Mouse (Mus musculus): ENCODE measurements at regions not wholly inside any gene's neighbourhood (a gene's known extent, or its start where the extent isn't known, plus 50 kb on each side); places are given as distances from the start of the nearest gene placed in this dataset.

DNA sequence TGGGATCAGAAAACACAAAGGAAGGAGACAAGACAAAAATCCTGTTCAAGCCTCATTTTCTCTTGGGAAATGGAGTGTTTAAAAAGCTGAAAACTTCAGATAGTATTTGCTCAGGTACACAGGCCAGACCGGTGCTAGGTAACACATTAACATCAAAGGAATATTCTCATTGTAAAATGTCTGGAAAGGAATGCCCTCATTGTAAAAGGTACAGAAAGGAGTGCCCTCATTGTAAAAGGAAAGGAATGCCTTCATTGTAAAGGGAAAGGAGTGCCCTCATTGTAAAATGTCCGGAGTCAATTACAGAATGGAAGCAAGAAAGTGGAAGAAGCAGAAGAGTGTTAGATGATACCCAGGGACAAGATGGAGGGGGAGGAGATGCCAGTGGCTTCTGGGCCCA lies 2694.7 kb downstream of the Gm37988 start:
- H3K36me3 ChIP-seq (replicated peaks in 1 of 2; ENCODE audit: control insufficient read depth in 1 of 2, insufficient read depth in 1 of 2, low read length in 1 of 2): no peaks in the 10 kb centered on the region
- dilution Hi-C loops (cut with MboI; ENCODE audit: extremely low pct_ligation_motif_present, extremely low pct_unique_long_range_greater_than_20kb, low sequenced_read_pairs): no loop called here

GRCm38 (mm10) chr1:7518791-7519190 lies 2711.1 kb downstream of the Gm37988 start:
- no peaks in the 10 kb centered on the region for H3K27me3 ChIP-seq (replicated peaks)
- no peaks in the 10 kb centered on the region for H3K79me2 ChIP-seq (replicated peaks; ENCODE audit: control insufficient read depth, extremely low read depth, insufficient read depth, poor library complexity, severe bottlenecking)
- in situ Hi-C loops (cut with MboI; ENCODE audit: low pct_ligation_motif_present, low pct_unique_long_range_greater_than_20kb, low sequenced_read_pairs) (no loop called here), dilution Hi-C loops (cut with MboI; ENCODE audit: extremely low pct_ligation_motif_present, extremely low pct_unique_long_range_greater_than_20kb, low sequenced_read_pairs) (no loop called here)
- H3K36me3 ChIP-seq (replicated peaks in 1 of 2; ENCODE audit: control insufficient read depth in 1 of 2, insufficient read depth in 1 of 2, low read length in 1 of 2): no peaks in the 10 kb centered on the region
- no peak for DNase-seq (ENCODE audit: extremely low read depth)
- no peaks in the 10 kb centered on the region for H3K4me1 ChIP-seq (ENCODE audit: control insufficient read depth in 1 of 2, insufficient read depth in 2 of 2)
- no peaks in the 10 kb centered on the region for H3K9me3 ChIP-seq (replicated peaks; ENCODE audit: low read length)
- H3K4me2 ChIP-seq (ENCODE audit: insufficient read depth, low read depth, poor library complexity, severe bottlenecking): no peak overlapping the region
- no peak for TF ChIP-seq EP300 (IDR thresholded peaks at IDR 0.05; ENCODE audit: low read length)
- TF ChIP-seq ZC3H11A (IDR thresholded peaks at IDR 0.05; ENCODE audit: low read depth, low read length): no peak
- TF ChIP-seq NRF1 (IDR thresholded peaks at IDR 0.05; ENCODE audit: low read depth, low read length): no peak
- TF ChIP-seq ZNF384 (IDR thresholded peaks at IDR 0.05; ENCODE audit: low read depth, low read length): no peak
- no peak for TF ChIP-seq NELFE (IDR thresholded peaks at IDR 0.05; ENCODE audit: low read depth, low read length)
- TF ChIP-seq MYC (IDR thresholded peaks at IDR 0.05; ENCODE audit: low read depth, low read length): no peak
- no peak for TF ChIP-seq HCFC1 (IDR thresholded peaks at IDR 0.05; ENCODE audit: low read depth, low read length)
- TF ChIP-seq ZKSCAN1 (IDR thresholded peaks at IDR 0.05; ENCODE audit: borderline replicate concordance, low read depth, low read length): no peak
- no peak for TF ChIP-seq BHLHE40 (IDR thresholded peaks at IDR 0.05; ENCODE audit: low read depth, low read length)
- TF ChIP-seq POLR2A (IDR thresholded peaks at IDR 0.05; ENCODE audit: low read depth, low read length): no peak
- no peak for TF ChIP-seq ZMIZ1 (IDR thresholded peaks at IDR 0.05; ENCODE audit: low read depth, low read length)
- TF ChIP-seq RAD21 (IDR thresholded peaks at IDR 0.05; ENCODE audit: low read depth, low read length): no peak
- TF ChIP-seq MAX (IDR thresholded peaks at IDR 0.05; ENCODE audit: low read length): no peak
- no peak for TF ChIP-seq E2F4 (IDR thresholded peaks at IDR 0.05; ENCODE audit: insufficient replicate concordance, low read depth, low read length)
- TF ChIP-seq ELF1 (IDR thresholded peaks at IDR 0.05; ENCODE audit: low read depth, low read length): no peak
- TF ChIP-seq CHD2 (IDR thresholded peaks at IDR 0.05; ENCODE audit: low read length): no peak
- no peak for TF ChIP-seq POLR2AphosphoS2 (IDR thresholded peaks at IDR 0.05; ENCODE audit: low read depth, low read length)
- TF ChIP-seq KAT2A (IDR thresholded peaks at IDR 0.05; ENCODE audit: insufficient replicate concordance, low read length): no peak
- TF ChIP-seq JUN (IDR thresholded peaks at IDR 0.05; ENCODE audit: insufficient read depth, low read depth, low read length): no peak
- no peak for TF ChIP-seq UBTF (IDR thresholded peaks at IDR 0.05; ENCODE audit: low read depth, low read length)
- no peak overlapping the region for H3K4me3 ChIP-seq (replicated peaks in 1 of 3; ENCODE audit: low read depth in 2 of 3, low read length in 2 of 3, poor library complexity in 1 of 3)
- H3K27ac ChIP-seq (ENCODE audit: insufficient read depth, low read depth): no peak overlapping the region
- no peak overlapping the region for H3K9ac ChIP-seq (ENCODE audit: insufficient read depth, low read depth)

More for the DNA sequence above, 2694.7 kb downstream of the Gm37988 start:
- no peak overlapping the region for H3K4me2 ChIP-seq (ENCODE audit: insufficient read depth, low read depth, poor library complexity, severe bottlenecking)
- no peak overlapping the region for H3K4me3 ChIP-seq (replicated peaks in 1 of 3; ENCODE audit: low read depth in 2 of 3, low read length in 2 of 3, poor library complexity in 1 of 3)
- in situ Hi-C loops (cut with MboI; ENCODE audit: low pct_ligation_motif_present, low pct_unique_long_range_greater_than_20kb, low sequenced_read_pairs): no loop called here
- no peaks in the 10 kb centered on the region for H3K27me3 ChIP-seq (replicated peaks)
- no peak for DNase-seq (ENCODE audit: extremely low read depth)
- H3K79me2 ChIP-seq (replicated peaks; ENCODE audit: control insufficient read depth, extremely low read depth, insufficient read depth, poor library complexity, severe bottlenecking): no peaks in the 10 kb centered on the region
- H3K27ac ChIP-seq (ENCODE audit: insufficient read depth, low read depth): no peak overlapping the region
- no peaks in the 10 kb centered on the region for H3K4me1 ChIP-seq (ENCODE audit: control insufficient read depth in 1 of 2, insufficient read depth in 2 of 2)
- no peaks in the 10 kb centered on the region for H3K9me3 ChIP-seq (replicated peaks; ENCODE audit: low read length)
- no peak overlapping the region for H3K9ac ChIP-seq (ENCODE audit: insufficient read depth, low read depth)
- no peak for TF ChIP-seq PAX5 (IDR thresholded peaks at IDR 0.05; ENCODE audit: low read length)
- no peak for TF ChIP-seq ZMIZ1 (IDR thresholded peaks at IDR 0.05; ENCODE audit: low read depth, low read length)
- no peak for TF ChIP-seq CHD2 (IDR thresholded peaks at IDR 0.05; ENCODE audit: low read length)
- TF ChIP-seq EP300 (IDR thresholded peaks at IDR 0.05; ENCODE audit: low read length): no peak
- no peak for TF ChIP-seq HCFC1 (IDR thresholded peaks at IDR 0.05; ENCODE audit: low read depth, low read length)
- no peak for TF ChIP-seq SMC3 (IDR thresholded peaks at IDR 0.05; ENCODE audit: low read depth, low read length)
- no peak for TF ChIP-seq USF1 (IDR thresholded peaks at IDR 0.05; ENCODE audit: low read depth, low read length)
- TF ChIP-seq MEF2A (IDR thresholded peaks at IDR 0.05; ENCODE audit: borderline replicate concordance, low read depth, low read length): no peak
- TF ChIP-seq ZNF384 (IDR thresholded peaks at IDR 0.05; ENCODE audit: low read depth, low read length): no peak
- no peak for TF ChIP-seq RAD21 (IDR thresholded peaks at IDR 0.05; ENCODE audit: low read depth, low read length)
- TF ChIP-seq JUN (IDR thresholded peaks at IDR 0.05; ENCODE audit: insufficient read depth, low read depth, low read length): no peak
- TF ChIP-seq USF2 (conservative IDR thresholded peaks at IDR 0.05; ENCODE audit: low read depth, low read length): no peak
- no peak for TF ChIP-seq SIN3A (IDR thresholded peaks at IDR 0.05; ENCODE audit: low read length)
- TF ChIP-seq ZC3H11A (IDR thresholded peaks at IDR 0.05; ENCODE audit: low read depth, low read length): no peak
- TF ChIP-seq TCF12 (IDR thresholded peaks at IDR 0.05; ENCODE audit: low read depth, low read length): no peak
- no peak for TF ChIP-seq POLR2AphosphoS2 (IDR thresholded peaks at IDR 0.05; ENCODE audit: low read depth, low read length)
- TF ChIP-seq GABPA (IDR thresholded peaks at IDR 0.05; ENCODE audit: insufficient replicate concordance, low read depth, low read length): no peak
- no peak for TF ChIP-seq JUND (conservative IDR thresholded peaks at IDR 0.05; ENCODE audit: low read depth, low read length)
- no peak for TF ChIP-seq MAFK (IDR thresholded peaks at IDR 0.05; ENCODE audit: insufficient replicate concordance, low read length)
